Comparison of ENCODE assay signal across 26 mouse cellular contexts in the genomic region with DNA sequence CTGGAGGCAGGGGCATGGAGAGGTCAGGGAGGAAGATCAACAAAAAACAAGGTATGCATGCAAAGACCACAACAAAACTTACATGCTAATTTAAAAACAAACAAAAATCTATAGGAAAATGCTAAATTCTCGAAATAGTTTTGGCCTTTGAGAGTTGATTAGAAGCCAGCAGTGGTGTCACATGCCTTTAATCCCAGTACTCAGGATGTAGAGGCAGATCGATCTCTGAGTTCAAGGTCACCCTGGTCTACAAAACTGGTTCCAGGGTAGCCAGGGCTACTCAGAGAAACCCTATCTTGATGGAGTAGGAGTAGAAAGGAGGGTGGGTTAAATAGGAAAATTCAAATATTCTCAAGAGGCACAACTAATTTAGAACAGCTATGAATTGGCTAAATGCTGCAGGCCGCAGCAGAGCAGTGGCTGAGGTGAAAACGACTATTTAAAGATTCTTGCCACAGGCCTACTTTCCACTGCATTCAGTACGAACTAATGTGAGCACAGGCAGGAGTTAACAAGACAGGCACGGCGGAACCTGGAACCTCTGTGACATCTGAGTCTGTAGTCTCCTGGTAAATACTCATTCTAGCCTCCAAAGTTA. TPM values are rescaled to one million over a fixed set of nuclear protein-coding genes. Genes with fewer than 3 reads are reported as not detected.
A peak's percentile ranks its signal among the peaks of the same experiment; 100 is the strongest.
DNase-seq lines count a peak whose midpoint lies in the region; ATAC-seq and TF ChIP-seq lines count a peak whose summit lies in the region.
"Had no signal": no experiment of that assay in that cellular context is flagged by ENCODE, and none has a peak within 500 bp of the region (broad histone marks: within the 10 kb centered on the region; RNA-seq: fewer than 3 reads in every experiment).

No protein-coding gene starts in this region.

- ATAC-seq in midbrain, embryonic 11.5 days (ENCODE audit: low FRiP score) = no peak
- ATAC-seq: CD4-positive, CD25-positive, alpha-beta regulatory T cell, adult 4 months; forebrain, embryonic 14.5 days; forebrain, embryonic 16.5 days had no signal

- TF ChIP-seq POLR2A in liver, adult 2 months (IDR thresholded peaks at IDR 0.05; ENCODE audit: extremely low read depth, insufficient read depth, low read length) = no peak

- 0 out of 2 replicates have a peak overlapping the region, but pooled peaks have one; percentile 28 for H3K27ac ChIP-seq in liver, adult 2 months (replicated peaks; ENCODE audit: insufficient read depth, low read depth, low read length)
- no peak overlapping the region for H3K27ac ChIP-seq in midbrain, embryonic 11.5 days (ENCODE audit: low read depth, low read length)
- H3K27ac ChIP-seq: embryonic facial prominence, embryonic 13.5 days; embryonic facial prominence, embryonic 15.5 days; forebrain, embryonic 10.5 days; forebrain, embryonic 12.5 days had no signal

- peak; percentile 66 for DNase-seq in liver, adult 2 months (ENCODE audit: extremely low read depth, low read depth, low spot score)
- DNase-seq in liver = no peak
- DNase-seq in R1 (ENCODE audit: low read depth, low spot score) = peak; percentile 61
- DNase-seq in midbrain, embryonic 11.5 days (ENCODE audit: low spot score, missing footprints) = no peak
- no peak for DNase-seq in urinary bladder, adult 18-20 months (ENCODE audit: low spot score in 2 of 2)
- DNase-seq: adrenal gland, adult 2 months; adrenal gland, postnatal 10 days; adrenal gland, postnatal 25 days; cerebellum, adult 11 months; cerebellum, adult 18-20 months; cerebellum, adult 8-10 months; cerebellum, adult 9-11 months; cerebellum, postnatal 14 days; cerebellum, postnatal 36 days; embryo, embryonic 11 days had no signal

- H3K4me1 ChIP-seq in liver, adult 2 months (ENCODE audit: control insufficient read depth, insufficient read depth, low read length) = peaks cover 16% of the 10 kb centered on the region
- no peaks in the 10 kb centered on the region for H3K4me1 ChIP-seq in midbrain, embryonic 11.5 days (ENCODE audit: control insufficient read depth, insufficient read depth, low read length)
- H3K4me1 ChIP-seq: embryonic facial prominence, embryonic 13.5 days; embryonic facial prominence, embryonic 15.5 days had no signal

- H3K4me3 ChIP-seq in liver, adult 2 months (ENCODE audit: insufficient read depth, low read depth, low read length) = no peak overlapping the region
- no peak overlapping the region for H3K4me3 ChIP-seq in midbrain, embryonic 11.5 days (ENCODE audit: low read depth, low read length)
- H3K4me3 ChIP-seq: embryonic facial prominence, embryonic 13.5 days; embryonic facial prominence, embryonic 15.5 days; erythroblast, embryonic 14.5 days; forebrain, embryonic 10.5 days; forebrain, embryonic 12.5 days had no signal

- TF ChIP-seq CTCF in liver, adult 2 months (IDR thresholded peaks at IDR 0.05; ENCODE audit: low read depth, low read length) = no peak

- peaks cover 14% of the 10 kb centered on the region; the same call in 1 of the 2 replicates for H3K79me2 ChIP-seq in liver, adult 2 months (ENCODE audit: control insufficient read depth, insufficient read depth, low read length)

- H3K9ac ChIP-seq in liver, adult 2 months (ENCODE audit: low read depth, low read length) = no peak overlapping the region
- H3K9ac ChIP-seq in midbrain, embryonic 11.5 days (ENCODE audit: low read length) = no peak overlapping the region
- H3K9ac ChIP-seq: embryonic facial prominence, embryonic 13.5 days; embryonic facial prominence, embryonic 15.5 days; forebrain, embryonic 12.5 days had no signal

- H3K27me3 ChIP-seq in liver, adult 2 months (ENCODE audit: control insufficient read depth, insufficient read depth, low read length) = no peaks in the 10 kb centered on the region
- no peaks in the 10 kb centered on the region for H3K27me3 ChIP-seq in midbrain, embryonic 11.5 days (ENCODE audit: control insufficient read depth, insufficient read depth, low read length)
- H3K27me3 ChIP-seq: embryonic facial prominence, embryonic 13.5 days; embryonic facial prominence, embryonic 15.5 days; forebrain, embryonic 12.5 days had no signal

- peaks cover 4% of the 10 kb centered on the region; the same call in 1 of the 2 replicates for H3K9me3 ChIP-seq in midbrain, embryonic 11.5 days (ENCODE audit: control insufficient read depth, low read length)
- H3K9me3 ChIP-seq: embryonic facial prominence, embryonic 15.5 days; forebrain, embryonic 12.5 days had no signal

- 80% methylated on average over 7 of the region's 7 CpGs for WGBS in liver, adult 2 months
- 92% methylated on average over 7 of the region's 7 CpGs for WGBS in midbrain, embryonic 11.5 days

- peaks cover 37% of the 10 kb centered on the region for H3K36me3 ChIP-seq in liver, adult 2 months (ENCODE audit: control insufficient read depth, insufficient read depth, low read length)
- H3K36me3 ChIP-seq in midbrain, embryonic 11.5 days (ENCODE audit: control insufficient read depth, insufficient read depth, low read length) = peaks cover 26% of the 10 kb centered on the region

- no peak overlapping the region for H3K4me2 ChIP-seq in midbrain, embryonic 11.5 days
- H3K4me2 ChIP-seq: embryonic facial prominence, embryonic 13.5 days; embryonic facial prominence, embryonic 15.5 days; forebrain, embryonic 12.5 days had no signal

RNA-seq across cellular contexts. Expression of gene Gtf2e1, which starts 17.4 kb away (rescaled TPM):
- total RNA-seq in liver, adult 2 months (2014; rRNA removed) = 7.2 and 8.3 TPM in 2 replicates
- polyA plus RNA-seq in liver, adult 2 months (2012; rRNA removed) = 5.0 and 5.5 TPM in 2 replicates
- 59.3 and 64.1 TPM in 2 replicates for polyA plus RNA-seq in midbrain, embryonic 11.5 days (2014; fragmentation: Nextera tagmentation; extraction: Ambion mirVana)

RNA-seq across cellular contexts. Expression of gene Rabl3, which starts 17.5 kb away (rescaled TPM):
- 10.4 and 10.7 TPM in 2 replicates for total RNA-seq in liver, adult 2 months (2014; rRNA removed)
- 2.8 and 3.5 TPM in 2 replicates for polyA plus RNA-seq in liver, adult 2 months (2012; rRNA removed)
- 49.6 and 52.4 TPM in 2 replicates for polyA plus RNA-seq in midbrain, embryonic 11.5 days (2014; fragmentation: Nextera tagmentation; extraction: Ambion mirVana)

RNA-seq across cellular contexts. Expression of gene Hgd, which starts 57.8 kb away (rescaled TPM):
- 871 and 874 TPM in 2 replicates for total RNA-seq in liver, adult 2 months (2014; rRNA removed)
- 457 and 554 TPM in 2 replicates for polyA plus RNA-seq in liver, adult 2 months (2012; rRNA removed)
- 0.29 and 0.39 TPM in 2 replicates for polyA plus RNA-seq in midbrain, embryonic 11.5 days (2014; fragmentation: Nextera tagmentation; extraction: Ambion mirVana)
- total RNA-seq: adrenal gland, postnatal 25 days; common myeloid progenitor, adult 5-6 weeks; MEL had no signal
- polyA plus RNA-seq: adrenal gland, adult 2 months; embryonic facial prominence, embryonic 11.5 days; embryonic facial prominence, embryonic 15.5 days; erythroblast, embryonic 14.5 days; forebrain, embryonic 10.5 days; forebrain, embryonic 14.5 days had no signal

Comparison
In these comparisons a context has a peak if more than half of its experiments do, and no peak if none do; other contexts are left out.
1. DNase-seq: peak in liver, adult 2 months (single experiment) and R1 (single experiment); none in liver (single experiment), midbrain, embryonic 11.5 days (single experiment) and urinary bladder, adult 18-20 months (0 of 2).
2. RNA of gene Rabl3, which starts 17.5 kb away (polyA plus RNA-seq): 49.6 to 52.4 TPM in midbrain, embryonic 11.5 days; 2.8 to 3.5 TPM in liver, adult 2 months; every median in the first group is over 10 times any median in the second.
3. RNA of gene Hgd, which starts 57.8 kb away (polyA plus RNA-seq): 457 to 554 TPM in liver, adult 2 months; 0.29 to 0.39 TPM in midbrain, embryonic 11.5 days; every median in the first group is over 100 times any median in the second.